ENCODE assay signal across 10 mouse cellular contexts in the genomic region with DNA sequence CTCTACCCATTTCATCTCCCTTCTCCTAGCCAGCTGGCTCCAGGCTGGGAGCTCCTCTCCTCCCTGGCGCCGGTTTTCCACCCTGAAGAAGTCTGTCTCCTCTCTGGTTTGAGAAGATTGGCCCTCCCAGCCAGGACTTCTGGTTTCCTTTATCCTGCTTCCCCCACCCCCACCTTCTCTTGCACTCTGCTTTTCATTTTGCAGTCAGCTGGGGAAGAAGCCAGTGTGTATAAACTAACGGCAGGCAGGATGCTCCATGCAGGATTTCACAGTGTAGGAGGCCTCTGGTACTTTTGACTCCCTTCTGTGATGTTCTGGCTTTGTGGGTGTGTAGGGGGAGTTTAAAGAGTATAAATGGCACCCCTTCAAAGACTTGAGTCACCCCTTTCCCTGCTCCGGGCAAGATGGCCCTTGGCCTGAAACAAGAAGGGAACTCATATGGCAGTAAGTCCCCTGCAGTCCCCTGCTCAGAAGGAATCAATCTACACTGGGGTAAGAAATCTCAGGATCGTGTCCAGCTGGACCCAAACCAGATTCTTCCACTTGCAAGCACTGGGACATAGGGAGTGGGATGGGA. TPM values are rescaled to one million over a fixed set of nuclear protein-coding genes. Genes with fewer than 3 reads are reported as not detected.
DNase-seq lines count a peak whose midpoint lies in the region; ATAC-seq lines count a peak whose summit lies in the region.
"Had no signal": no experiment of that assay in that cellular context is flagged by ENCODE, and none has a peak within 500 bp of the region (broad histone marks: within the 10 kb centered on the region; RNA-seq: fewer than 3 reads in every experiment).

No protein-coding gene starts in this region.

- H3K27ac ChIP-seq in embryonic facial prominence, embryonic 11.5 days (replicated peaks; ENCODE audit: low read depth, low read length) = peak overlapping the region; percentile 43; the same call in 1 of the 2 replicates
- H3K27ac ChIP-seq in heart, embryonic 12.5 days (ENCODE audit: poor library complexity, severe bottlenecking) = peak overlapping the region; percentile 85
- H3K27ac ChIP-seq in limb, embryonic 13.5 days = peak overlapping the region; percentile 73
- no peak overlapping the region for H3K27ac ChIP-seq in forebrain, embryonic 16.5 days (ENCODE audit: low read length)

- H3K4me2 ChIP-seq in embryonic facial prominence, embryonic 11.5 days (ENCODE audit: low read depth, low read length) = no peak overlapping the region
- peak overlapping the region; percentile 29; the same call in 1 of the 2 replicates for H3K4me2 ChIP-seq in heart, embryonic 12.5 days
- no peak overlapping the region for H3K4me2 ChIP-seq in limb, embryonic 13.5 days (replicated peaks)
- no peak overlapping the region for H3K4me2 ChIP-seq in forebrain, embryonic 16.5 days (ENCODE audit: low read length)

- H3K36me3 ChIP-seq in embryonic facial prominence, embryonic 11.5 days (replicated peaks; ENCODE audit: control insufficient read depth, insufficient read depth, low read depth, low read length) = no peaks in the 10 kb centered on the region
- H3K36me3 ChIP-seq in heart, embryonic 12.5 days = no peaks in the 10 kb centered on the region
- no peaks in the 10 kb centered on the region for H3K36me3 ChIP-seq in limb, embryonic 13.5 days
- no peaks in the 10 kb centered on the region for H3K36me3 ChIP-seq in forebrain, embryonic 16.5 days (ENCODE audit: control insufficient read depth, insufficient read depth)

- H3K9me3 ChIP-seq in embryonic facial prominence, embryonic 11.5 days (replicated peaks; ENCODE audit: control insufficient read depth, low read length) = no peaks in the 10 kb centered on the region
- H3K9me3 ChIP-seq in heart, embryonic 12.5 days (replicated peaks) = no peaks in the 10 kb centered on the region
- H3K9me3 ChIP-seq in limb, embryonic 13.5 days = no peaks in the 10 kb centered on the region
- H3K9me3 ChIP-seq in forebrain, embryonic 16.5 days (ENCODE audit: control insufficient read depth, low read length) = no peaks in the 10 kb centered on the region

- no peak overlapping the region for H3K4me3 ChIP-seq in embryonic facial prominence, embryonic 11.5 days (ENCODE audit: low read depth, low read length)
- no peak overlapping the region for H3K4me3 ChIP-seq in heart, embryonic 12.5 days
- H3K4me3 ChIP-seq in limb, embryonic 13.5 days = no peak overlapping the region
- no peak overlapping the region for H3K4me3 ChIP-seq in forebrain, embryonic 16.5 days (replicated peaks; ENCODE audit: low read length)

- WGBS in embryonic facial prominence, embryonic 11.5 days = 34% methylated on average over 5 of the region's 5 CpGs
- WGBS in heart, embryonic 12.5 days = 36% methylated on average over 5 of the region's 5 CpGs
- 20% methylated on average over 5 of the region's 5 CpGs for WGBS in limb, embryonic 13.5 days
- WGBS in forebrain, embryonic 16.5 days = 52% methylated on average over 5 of the region's 5 CpGs

- H3K9ac ChIP-seq in embryonic facial prominence, embryonic 11.5 days (replicated peaks; ENCODE audit: low read length) = peak overlapping the region; percentile 7; the same call in 1 of the 2 replicates
- no peak overlapping the region for H3K9ac ChIP-seq in heart, embryonic 12.5 days
- peak overlapping the region; percentile 40; the same call in 1 of the 2 replicates for H3K9ac ChIP-seq in limb, embryonic 13.5 days
- no peak overlapping the region for H3K9ac ChIP-seq in forebrain, embryonic 16.5 days (replicated peaks; ENCODE audit: low read depth, low read length)

- no peak for ATAC-seq in embryonic facial prominence, embryonic 11.5 days (replicated peaks; ENCODE audit: insufficient number of reproducible peaks, low FRiP score, low TSS enrichment, low read depth)
- no peak for ATAC-seq in heart, embryonic 12.5 days (ENCODE audit: insufficient number of reproducible peaks, low FRiP score)
- no peak for ATAC-seq in limb, embryonic 13.5 days (ENCODE audit: low FRiP score, low read depth)
- no peak for ATAC-seq in forebrain, embryonic 16.5 days

- H3K27me3 ChIP-seq in embryonic facial prominence, embryonic 11.5 days (ENCODE audit: control insufficient read depth, insufficient read depth, low read length) = no peaks in the 10 kb centered on the region
- no peaks in the 10 kb centered on the region for H3K27me3 ChIP-seq in heart, embryonic 12.5 days (replicated peaks)
- H3K27me3 ChIP-seq in limb, embryonic 13.5 days = no peaks in the 10 kb centered on the region
- 0 out of 2 replicates have a peak, but pooled peaks cover 3% of the 10 kb centered on the region for H3K27me3 ChIP-seq in forebrain, embryonic 16.5 days (replicated peaks; ENCODE audit: control insufficient read depth, insufficient read depth, low read length)

- DNase-seq in kidney, postnatal 10 days = peak; percentile 54
- DNase-seq in kidney, postnatal 25 days = no peak
- DNase-seq in embryonic facial prominence, embryonic 11.5 days (ENCODE audit: low spot score) = peak; percentile 64
- no peak for DNase-seq in testis, postnatal 14 days (ENCODE audit: low spot score)
- DNase-seq in adrenal gland, postnatal 14 days = no peak
- DNase-seq: cerebellum, adult 9-11 months; thymus, postnatal 14 days had no signal

- H3K4me1 ChIP-seq in embryonic facial prominence, embryonic 11.5 days (ENCODE audit: control insufficient read depth, insufficient read depth, low read length) = no peaks in the 10 kb centered on the region
- peaks cover 4% of the 10 kb centered on the region; the same call in 1 of the 2 replicates for H3K4me1 ChIP-seq in heart, embryonic 12.5 days (replicated peaks)
- H3K4me1 ChIP-seq in limb, embryonic 13.5 days = no peaks in the 10 kb centered on the region; the same call in 1 of the 2 replicates
- no peaks in the 10 kb centered on the region for H3K4me1 ChIP-seq in forebrain, embryonic 16.5 days (replicated peaks; ENCODE audit: control insufficient read depth, insufficient read depth, low read length)

RNA-seq across cellular contexts. Expression of a gene that starts 7.7 kb away (rescaled TPM):
- polyA plus RNA-seq in embryonic facial prominence, embryonic 11.5 days (2014; fragmentation: Nextera tagmentation; extraction: Ambion mirVana) = 64.8 and 69.3 TPM in 2 replicates
- 233 and 245 TPM in 2 replicates for polyA plus RNA-seq in heart, embryonic 12.5 days (2016; fragmentation: Nextera tagmentation; extraction: Ambion mirVana)
- 72.9 and 74.7 TPM in 2 replicates for polyA plus RNA-seq in limb, embryonic 13.5 days (2015; fragmentation: Nextera tagmentation; extraction: Ambion mirVana)
- 107 and 145 TPM in 2 replicates for total RNA-seq in adrenal gland, postnatal 14 days (2021)
- 67.4 and 72.0 TPM in 2 replicates for polyA plus RNA-seq in forebrain, embryonic 16.5 days (2015; fragmentation: Nextera tagmentation; extraction: Ambion mirVana)

RNA-seq across cellular contexts. Expression of a gene that starts 11.9 kb away (rescaled TPM):
- 11.6 and 12.4 TPM in 2 replicates for polyA plus RNA-seq in embryonic facial prominence, embryonic 11.5 days (2014; fragmentation: Nextera tagmentation; extraction: Ambion mirVana)
- polyA plus RNA-seq in heart, embryonic 12.5 days (2016; fragmentation: Nextera tagmentation; extraction: Ambion mirVana) = 14.9 and 16.1 TPM in 2 replicates
- 14.6 and 17.5 TPM in 2 replicates for polyA plus RNA-seq in limb, embryonic 13.5 days (2015; fragmentation: Nextera tagmentation; extraction: Ambion mirVana)
- 28.8 and 37.7 TPM in 2 replicates for total RNA-seq in adrenal gland, postnatal 14 days (2021)
- polyA plus RNA-seq in forebrain, embryonic 16.5 days (2015; fragmentation: Nextera tagmentation; extraction: Ambion mirVana) = 24.8 and 27.0 TPM in 2 replicates

RNA-seq across cellular contexts. Expression of a gene that starts 15.3 kb away (rescaled TPM):
- 114 and 117 TPM in 2 replicates for polyA plus RNA-seq in embryonic facial prominence, embryonic 11.5 days (2014; fragmentation: Nextera tagmentation; extraction: Ambion mirVana)
- 98.8 and 101 TPM in 2 replicates for polyA plus RNA-seq in heart, embryonic 12.5 days (2016; fragmentation: Nextera tagmentation; extraction: Ambion mirVana)
- 104 and 109 TPM in 2 replicates for polyA plus RNA-seq in limb, embryonic 13.5 days (2015; fragmentation: Nextera tagmentation; extraction: Ambion mirVana)
- 116 and 120 TPM in 2 replicates for total RNA-seq in adrenal gland, postnatal 14 days (2021)
- 91.1 and 93.3 TPM in 2 replicates for polyA plus RNA-seq in forebrain, embryonic 16.5 days (2015; fragmentation: Nextera tagmentation; extraction: Ambion mirVana)

RNA-seq across cellular contexts. Expression of a gene that starts 22.2 kb away (rescaled TPM):
- polyA plus RNA-seq in embryonic facial prominence, embryonic 11.5 days (2014; fragmentation: Nextera tagmentation; extraction: Ambion mirVana) = 2.4 and 3.5 TPM in 2 replicates
- 14.0 TPM in 2 replicates for polyA plus RNA-seq in heart, embryonic 12.5 days (2016; fragmentation: Nextera tagmentation; extraction: Ambion mirVana)
- polyA plus RNA-seq in limb, embryonic 13.5 days (2015; fragmentation: Nextera tagmentation; extraction: Ambion mirVana) = 8.5 and 10.2 TPM in 2 replicates
- total RNA-seq in adrenal gland, postnatal 14 days (2021) = 3.4 and 3.6 TPM in 2 replicates
- polyA plus RNA-seq in forebrain, embryonic 16.5 days (2015; fragmentation: Nextera tagmentation; extraction: Ambion mirVana) = 5.8 and 6.2 TPM in 2 replicates

RNA-seq across cellular contexts. Expression of a gene that starts 40.7 kb away (rescaled TPM):
- 1.6 and 1.8 TPM in 2 replicates for polyA plus RNA-seq in embryonic facial prominence, embryonic 11.5 days (2014; fragmentation: Nextera tagmentation; extraction: Ambion mirVana)
- 0.81 and 1.5 TPM in 2 replicates for polyA plus RNA-seq in heart, embryonic 12.5 days (2016; fragmentation: Nextera tagmentation; extraction: Ambion mirVana)
- 1.7 and 1.9 TPM in 2 replicates for polyA plus RNA-seq in limb, embryonic 13.5 days (2015; fragmentation: Nextera tagmentation; extraction: Ambion mirVana)
- 0.44 and 0.86 TPM in 2 replicates for total RNA-seq in adrenal gland, postnatal 14 days (2021)
- 0.91 TPM in 2 replicates for polyA plus RNA-seq in forebrain, embryonic 16.5 days (2015; fragmentation: Nextera tagmentation; extraction: Ambion mirVana)

Comparison
In these comparisons a context has a peak if more than half of its experiments do, and no peak if none do; other contexts are left out.
1. DNase-seq: peak in kidney, postnatal 10 days (single experiment) and embryonic facial prominence, embryonic 11.5 days (single experiment); none in kidney, postnatal 25 days (0 of 2), testis, postnatal 14 days (single experiment) and adrenal gland, postnatal 14 days (single experiment).
2. H3K9ac ChIP-seq: peak in embryonic facial prominence, embryonic 11.5 days (single experiment) and limb, embryonic 13.5 days (single experiment); none in heart, embryonic 12.5 days (single experiment) and forebrain, embryonic 16.5 days (single experiment).